Mouse (Mus musculus): Measurements from ENCODE around the gene Igsf8.

Igsf8 gene

DNA sequence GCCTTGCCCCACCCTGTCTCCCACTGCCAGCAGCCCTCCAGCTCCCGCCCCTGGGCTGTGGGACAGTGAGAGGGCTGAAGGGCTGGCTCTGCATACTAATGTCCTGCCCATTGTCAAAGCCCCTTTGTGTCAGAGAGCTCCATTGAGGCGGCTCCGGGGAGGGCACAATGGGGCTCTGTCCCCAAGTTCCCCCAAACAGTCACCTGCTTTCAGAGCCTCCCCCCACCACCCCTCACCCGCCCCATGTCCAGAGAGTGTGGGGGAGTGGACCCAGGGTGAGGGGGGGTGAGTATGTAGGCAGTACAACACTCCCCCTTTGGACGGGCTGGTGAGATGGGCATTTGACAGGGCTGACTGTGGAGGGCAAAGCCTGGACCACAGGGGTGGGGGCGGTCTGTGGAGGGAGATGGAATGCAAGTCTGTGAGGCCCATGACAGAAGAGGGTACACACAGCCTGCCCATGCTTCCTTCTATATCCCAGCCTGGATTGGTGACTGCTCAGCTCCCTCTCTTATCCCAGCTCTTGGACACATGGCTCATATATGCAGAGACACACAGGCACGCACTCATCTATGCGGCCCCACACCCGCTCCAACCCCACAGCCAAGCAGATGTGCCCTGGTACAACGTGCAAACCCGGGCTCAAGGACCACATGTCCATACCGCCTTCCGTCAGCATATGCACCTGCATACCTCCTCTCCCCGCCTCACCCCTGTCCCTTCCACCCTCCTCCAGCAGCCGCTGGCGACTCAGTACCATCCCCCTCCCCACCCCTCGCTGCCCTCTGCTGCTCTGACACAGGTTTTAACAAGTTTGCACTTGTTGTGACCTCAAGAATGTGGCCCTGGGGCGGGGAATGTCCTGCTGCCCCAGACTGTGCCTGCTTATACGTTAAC lies 88.7 kb downstream of the Igsf8 start:
- no peak for DNase-seq (ENCODE audit: low spot score)

DNA sequence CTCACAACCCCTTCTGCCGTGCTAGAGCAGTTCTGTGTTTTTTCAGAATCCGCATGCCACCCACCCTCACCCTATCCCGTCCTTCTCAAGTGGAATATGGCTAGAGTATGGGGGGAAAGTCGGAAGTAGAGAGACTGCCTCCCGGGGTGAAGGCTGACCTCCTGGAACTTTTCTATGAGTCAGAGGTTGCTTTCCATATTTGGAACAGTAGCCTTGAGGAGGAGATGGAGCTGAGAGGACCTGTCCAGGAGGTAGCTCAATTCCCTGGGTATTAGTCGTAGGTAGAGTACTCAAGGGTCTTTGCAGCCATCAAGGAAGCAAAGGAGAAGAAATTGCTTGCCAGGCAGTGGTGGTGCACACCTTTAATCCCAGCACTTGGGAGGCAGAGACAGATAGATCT lies 90.6 kb downstream of the Igsf8 start:
- DNase-seq (ENCODE audit: low spot score), result no peak

DNA sequence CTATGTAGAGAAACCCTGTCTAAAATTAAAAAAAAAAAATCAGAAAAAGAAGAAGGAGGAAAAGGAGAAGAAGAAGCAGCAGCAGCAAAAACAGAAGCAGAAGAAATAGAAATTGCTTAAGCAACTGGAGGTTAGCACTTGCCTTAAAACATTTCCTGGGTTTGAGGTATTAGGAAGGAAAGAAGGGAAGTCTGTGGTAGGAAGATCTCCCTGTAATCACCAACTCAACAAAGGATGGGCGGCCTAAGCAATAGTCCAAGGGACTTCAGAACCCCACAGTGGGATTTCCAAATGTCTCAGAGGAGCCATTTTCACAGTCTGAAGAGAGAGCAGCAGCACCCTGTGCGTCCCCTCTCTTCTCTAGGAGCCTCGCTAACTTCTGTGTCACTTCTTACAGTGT lies 91.0 kb downstream of the Igsf8 start:
- DNase-seq (ENCODE audit: low spot score), result no peak

DNA sequence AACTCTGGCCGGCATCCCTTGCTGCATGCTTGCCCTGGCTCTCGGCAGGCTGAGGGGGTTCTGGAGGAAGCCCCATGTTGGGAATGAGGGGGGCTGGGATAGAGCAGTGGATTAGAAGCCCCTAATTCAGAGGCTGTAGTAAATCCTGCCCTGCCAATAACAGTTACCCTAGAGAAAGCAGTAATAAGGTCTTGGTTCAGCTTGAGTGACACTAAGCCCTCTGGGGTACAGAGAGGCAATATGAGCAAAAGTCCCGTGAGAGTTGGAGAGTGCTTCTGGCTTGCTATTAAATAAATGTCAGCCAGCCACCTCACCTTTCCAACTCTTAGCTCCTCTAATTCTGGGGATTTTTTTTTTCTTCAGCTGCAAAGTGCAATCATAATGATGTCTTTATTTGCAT lies 93.9 kb downstream of the Igsf8 start:
- no peak for DNase-seq (ENCODE audit: low spot score)

DNA sequence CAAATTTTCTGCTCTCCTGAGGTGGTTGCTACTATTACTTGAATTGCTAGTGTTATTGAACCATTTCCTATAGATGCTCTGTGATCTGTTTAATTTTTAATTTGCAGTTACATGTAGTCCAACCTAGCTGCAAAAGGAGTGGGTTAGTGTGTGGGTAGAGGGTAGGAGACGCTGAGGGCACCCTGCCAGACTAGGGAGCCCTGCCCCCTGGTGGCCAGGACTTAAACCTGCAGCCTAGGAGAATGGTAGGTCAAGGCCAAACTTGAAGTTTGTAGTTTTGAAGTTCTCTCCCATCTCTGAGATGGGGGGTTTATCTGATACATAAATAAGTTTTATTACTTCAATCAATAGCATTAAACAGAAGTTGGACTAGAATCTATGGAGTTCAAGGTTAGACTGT lies 96.1 kb downstream of the Igsf8 start:
- DNase-seq (ENCODE audit: low spot score), result no peak

DNA sequence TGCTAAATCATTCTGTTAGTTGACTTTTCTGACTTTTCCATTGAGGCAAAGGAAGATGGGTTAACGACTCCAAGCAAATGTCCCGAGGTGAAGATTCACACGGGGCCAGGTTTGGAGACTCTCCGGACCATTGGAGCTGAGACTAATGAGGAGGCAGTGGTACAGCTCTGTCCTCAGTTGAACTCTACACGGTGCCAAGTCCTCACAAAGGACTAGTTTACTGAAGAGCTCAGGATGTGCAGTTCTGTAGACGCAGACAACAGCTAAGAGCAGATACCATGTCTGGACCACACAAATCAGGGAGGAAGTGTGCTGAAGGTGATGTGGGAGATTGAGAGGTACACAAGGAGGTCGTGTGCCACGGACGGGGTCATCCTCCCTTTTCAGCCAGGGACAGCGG lies 96.9 kb downstream of the Igsf8 start:
- no peak for DNase-seq (ENCODE audit: low spot score)

DNA sequence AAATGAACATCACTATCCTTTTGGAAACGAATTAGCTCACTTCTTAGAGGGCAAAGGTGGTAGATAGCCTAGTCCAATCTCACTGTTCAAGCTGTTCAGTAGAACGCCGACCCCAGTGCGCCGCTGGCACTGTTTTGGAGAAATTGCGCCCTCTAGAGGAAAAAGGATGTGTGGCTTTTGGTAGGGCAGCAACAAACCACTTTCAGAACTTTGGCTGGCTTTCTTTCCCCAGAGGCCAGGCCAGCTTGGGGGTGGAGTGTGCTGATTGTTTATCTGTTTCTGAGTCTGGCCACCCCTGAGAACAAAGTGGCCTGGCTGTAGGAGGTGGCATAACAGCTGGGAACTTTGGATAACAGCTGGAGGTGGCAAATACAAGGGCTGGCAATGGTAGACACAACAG lies 103.2 kb downstream of the Igsf8 start:
- peak; percentile 68 for DNase-seq (ENCODE audit: low spot score)

DNA sequence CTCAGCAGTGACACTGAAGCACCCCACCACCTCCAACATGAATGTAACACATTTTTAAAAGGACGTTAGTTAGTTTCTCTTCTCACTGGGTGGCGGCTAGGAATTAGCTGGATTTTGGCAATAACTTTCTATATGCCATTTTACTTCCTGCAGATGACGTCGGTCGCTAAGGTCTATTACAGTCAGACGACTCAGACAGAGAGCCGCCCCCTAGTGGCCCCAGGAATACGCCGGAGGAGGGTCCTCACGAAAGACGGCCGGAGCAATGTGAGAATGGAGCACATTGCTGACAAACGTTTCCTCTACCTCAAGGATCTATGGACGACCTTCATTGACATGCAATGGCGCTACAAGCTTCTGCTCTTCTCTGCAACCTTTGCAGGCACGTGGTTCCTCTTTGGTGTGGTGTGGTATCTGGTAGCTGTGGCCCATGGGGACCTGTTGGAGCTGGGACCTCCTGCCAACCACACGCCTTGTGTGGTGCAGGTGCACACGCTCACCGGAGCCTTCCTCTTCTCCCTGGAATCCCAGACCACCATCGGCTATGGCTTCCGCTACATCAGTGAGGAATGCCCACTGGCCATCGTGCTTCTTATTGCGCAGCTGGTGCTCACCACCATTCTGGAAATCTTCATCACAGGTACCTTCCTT lies 107.5 kb downstream of the Igsf8 start:
- no peak for DNase-seq (ENCODE audit: low spot score)
